In genomic region chr8:92024133-92024532, GRCm38 (mm10) we compare ENCODE assay signal across 14 mouse cellular contexts.
A peak's percentile ranks its signal among the peaks of the same experiment; 100 is the strongest.
DNase-seq lines count a peak whose midpoint lies in the region; ATAC-seq and TF ChIP-seq lines count a peak whose summit lies in the region.
"Had no signal": no experiment of that assay in that cellular context is flagged by ENCODE, and none has a peak within 500 bp of the region (broad histone marks: within the 10 kb centered on the region; RNA-seq: fewer than 3 reads in every experiment).

No protein-coding gene starts in this region.

- peaks cover 7% of the 10 kb centered on the region in 2 experiments; a peak in 2 of 4 replicates for H3K4me1 ChIP-seq in heart, embryonic 14.5 days (ENCODE audit: control insufficient read depth in 2 of 2, insufficient read depth in 2 of 2, low read length in 2 of 2)
- peaks cover 43% of the 10 kb centered on the region for H3K4me1 ChIP-seq in midbrain, embryonic 10.5 days
- H3K4me1 ChIP-seq in midbrain, embryonic 15.5 days, result peaks cover 21% of the 10 kb centered on the region
- H3K4me1 ChIP-seq in embryonic facial prominence, embryonic 12.5 days, result peaks cover 5% of the 10 kb centered on the region
- H3K4me1 ChIP-seq in midbrain, postnatal 0 days (ENCODE audit: insufficient read depth, low read length), result 0 out of 2 replicates have a peak, but pooled peaks cover 5% of the 10 kb centered on the region

- peak overlapping the region; percentile 53 for H3K4me2 ChIP-seq in heart, embryonic 14.5 days (ENCODE audit: low read length)
- H3K4me2 ChIP-seq in midbrain, embryonic 15.5 days, result no peak overlapping the region
- H3K4me2 ChIP-seq in embryonic facial prominence, embryonic 12.5 days (replicated peaks), result 0 out of 2 replicates have a peak overlapping the region, but pooled peaks have one; percentile 11
- 0 out of 2 replicates have a peak overlapping the region, but pooled peaks have one; percentile 15 for H3K4me2 ChIP-seq in midbrain, postnatal 0 days (ENCODE audit: low read depth, low read length, poor library complexity, severe bottlenecking)
- H3K4me2 ChIP-seq: liver, embryonic 11.5 days had no signal

- no peak overlapping the region for H3K4me3 ChIP-seq in heart, embryonic 14.5 days (ENCODE audit: control insufficient read depth in 1 of 2, insufficient read depth in 1 of 2, low read depth in 1 of 2, low read length in 2 of 2)
- peak overlapping the region; percentile 11; the same call in 1 of the 2 replicates for H3K4me3 ChIP-seq in midbrain, embryonic 10.5 days
- no peak overlapping the region for H3K4me3 ChIP-seq in midbrain, embryonic 15.5 days
- no peak overlapping the region for H3K4me3 ChIP-seq in embryonic facial prominence, embryonic 12.5 days
- H3K4me3 ChIP-seq in midbrain, postnatal 0 days (ENCODE audit: low read depth, low read length), result no peak overlapping the region

- peaks cover 29% of the 10 kb centered on the region for H3K27me3 ChIP-seq in heart, embryonic 14.5 days (ENCODE audit: control insufficient read depth, insufficient read depth, low read length)
- H3K27me3 ChIP-seq in midbrain, embryonic 10.5 days (ENCODE audit: low read depth, poor library complexity, severe bottlenecking), result peaks cover 96% of the 10 kb centered on the region
- 0 out of 2 replicates have a peak, but pooled peaks cover 13% of the 10 kb centered on the region for H3K27me3 ChIP-seq in midbrain, embryonic 15.5 days (replicated peaks)
- H3K27me3 ChIP-seq in embryonic facial prominence, embryonic 12.5 days, result peaks cover 14% of the 10 kb centered on the region; the same call in 1 of the 2 replicates
- no peaks in the 10 kb centered on the region for H3K27me3 ChIP-seq in midbrain, postnatal 0 days (ENCODE audit: insufficient read depth, low read length)

- 15% methylated on average over 8 of the region's 8 CpGs for WGBS in heart, embryonic 14.5 days
- WGBS in midbrain, embryonic 10.5 days, result 13% methylated on average over 8 of the region's 8 CpGs
- WGBS in midbrain, embryonic 15.5 days, result 13% methylated on average over 8 of the region's 8 CpGs
- 17% methylated on average over 8 of the region's 8 CpGs for WGBS in embryonic facial prominence, embryonic 12.5 days
- WGBS in midbrain, postnatal 0 days, result 16% methylated on average over 8 of the region's 8 CpGs

- H3K9ac ChIP-seq in heart, embryonic 14.5 days (ENCODE audit: low read length), result peak overlapping the region; percentile 31; the same call in 1 of the 2 replicates
- no peak overlapping the region for H3K9ac ChIP-seq in midbrain, embryonic 15.5 days
- H3K9ac ChIP-seq in embryonic facial prominence, embryonic 12.5 days, result no peak overlapping the region
- H3K9ac ChIP-seq in midbrain, postnatal 0 days (replicated peaks; ENCODE audit: low read length, poor library complexity, severe bottlenecking), result no peak overlapping the region

- TF ChIP-seq CTCF in midbrain, postnatal 0 days (IDR thresholded peaks at IDR 0.05), result no peak

- H3K36me3 ChIP-seq in heart, embryonic 14.5 days (ENCODE audit: control insufficient read depth, insufficient read depth, low read length), result no peaks in the 10 kb centered on the region
- H3K36me3 ChIP-seq in midbrain, embryonic 10.5 days, result no peaks in the 10 kb centered on the region
- H3K36me3 ChIP-seq in midbrain, embryonic 15.5 days (replicated peaks), result no peaks in the 10 kb centered on the region
- H3K36me3 ChIP-seq in embryonic facial prominence, embryonic 12.5 days, result no peaks in the 10 kb centered on the region
- H3K36me3 ChIP-seq in midbrain, postnatal 0 days (ENCODE audit: insufficient read depth, low read length), result no peaks in the 10 kb centered on the region

- DNase-seq in heart, adult 18-20 months, result no peak
- peak; percentile 37 for DNase-seq in midbrain, embryonic 10.5 days (ENCODE audit: low spot score)
- no peak for DNase-seq in midbrain, postnatal 0 days (ENCODE audit: low spot score)
- no peak for DNase-seq in cerebellum, adult 18-20 months
- DNase-seq in right cerebral cortex, postnatal 4 days, result no peak
- DNase-seq: cerebellum, adult 8-10 months; gastrocnemius, postnatal 36 days; kidney, adult 11 months had no signal

- ATAC-seq in heart, embryonic 14.5 days (ENCODE audit: insufficient number of reproducible peaks, insufficient read depth, low FRiP score, low read depth), result no peak
- no peak for ATAC-seq in midbrain, embryonic 15.5 days (replicated peaks)
- no peak for ATAC-seq in embryonic facial prominence, embryonic 12.5 days (ENCODE audit: insufficient number of reproducible peaks, insufficient read depth, low FRiP score, low TSS enrichment)
- no peak for ATAC-seq in midbrain, postnatal 0 days (ENCODE audit: low FRiP score)
- ATAC-seq: CD4-positive, CD25-positive, alpha-beta regulatory T cell, adult 4 months; forebrain, embryonic 16.5 days had no signal

- no peak overlapping the region for H3K27ac ChIP-seq in heart, embryonic 14.5 days (replicated peaks in 1 of 2; ENCODE audit: control insufficient read depth in 1 of 2, insufficient read depth in 1 of 2, low read depth in 2 of 2, low read length in 2 of 2)
- H3K27ac ChIP-seq in midbrain, embryonic 10.5 days (replicated peaks), result peak overlapping the region; percentile 73
- no peak overlapping the region for H3K27ac ChIP-seq in midbrain, embryonic 15.5 days
- H3K27ac ChIP-seq in embryonic facial prominence, embryonic 12.5 days, result no peak overlapping the region
- H3K27ac ChIP-seq in midbrain, postnatal 0 days (ENCODE audit: low read depth, low read length), result no peak overlapping the region

- no peaks in the 10 kb centered on the region for H3K9me3 ChIP-seq in heart, embryonic 14.5 days (ENCODE audit: control insufficient read depth, low read length)
- H3K9me3 ChIP-seq in midbrain, embryonic 10.5 days (replicated peaks), result no peaks in the 10 kb centered on the region
- H3K9me3 ChIP-seq in midbrain, embryonic 15.5 days, result no peaks in the 10 kb centered on the region
- H3K9me3 ChIP-seq in embryonic facial prominence, embryonic 12.5 days, result no peaks in the 10 kb centered on the region
- H3K9me3 ChIP-seq in midbrain, postnatal 0 days (ENCODE audit: low read length), result no peaks in the 10 kb centered on the region
